Mouse (Mus musculus): ENCODE measurements around the gene Zrsr1.

DNA sequence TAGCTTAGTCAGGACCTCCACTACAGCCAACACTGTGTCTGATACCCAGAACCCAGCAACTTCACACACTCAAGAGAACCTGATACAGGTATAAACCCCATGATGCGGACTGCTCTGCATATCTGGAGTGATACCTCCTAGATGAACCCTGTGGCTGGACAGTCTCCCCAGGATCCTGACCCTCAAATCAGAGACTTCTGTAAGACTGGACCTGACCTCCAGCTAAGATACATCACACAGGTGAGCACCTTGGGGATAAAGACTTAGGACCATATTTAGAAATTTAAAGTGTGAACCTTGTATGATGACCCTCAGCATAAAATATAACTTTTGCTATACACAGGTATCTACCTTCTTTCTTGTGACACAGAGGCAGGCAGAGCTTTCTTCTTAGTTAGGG lies 1.3 kb upstream of the Zrsr1 start:
- TF ChIP-seq POLR2A (IDR thresholded peaks at IDR 0.05; ENCODE audit: control insufficient read depth, extremely low read depth, insufficient read depth, low read length, poor library complexity) (no peak), CTCF (IDR thresholded peaks at IDR 0.05; ENCODE audit: borderline replicate concordance, control insufficient read depth, extremely low read depth, insufficient read depth, low read length, poor library complexity) (no peak)

Data from thymus, adult 2 months (tissue).